Mouse (Mus musculus) granulocyte monocyte progenitor cell, adult 5-6 weeks (primary cell): ENCODE results near the gene Gm17535. TPM values are rescaled to one million over a fixed set of nuclear protein-coding genes. Genes with fewer than 3 reads are reported as not detected.
"Not testable (repeated sequence)": the region's sequence is repeated elsewhere in the genome, so short reads cannot be mapped to it uniquely, and the experiment has no call there.

ENCODE experiments used
- ATAC-seq: replicated peaks from 2 replicates; pipeline ENCODE4 v1.8.0; 2016; ENCODE audit warnings: mild to moderate bottlenecking, moderate TSS enrichment, inconsistent platforms; ENCODE audit not compliant: poor library complexity, severe bottlenecking
- total RNA-seq, 2 experiments: library from RNA; stranded (forward) in 1 of 2; stranded (reverse) in 1 of 2; fragments of 200-712, 200-1000 nt in 1 of 2; fragments of >200 nt in 1 of 2; fragmentation: Nextera tagmentation in 1 of 2; gene quantifications; 2 replicates each; pipeline ENCODE4 v1.2.3; 2014 to 2017

Gene Gm17535
- total RNA-seq, 2 experiments from 2014 or later: not detected

DNA sequence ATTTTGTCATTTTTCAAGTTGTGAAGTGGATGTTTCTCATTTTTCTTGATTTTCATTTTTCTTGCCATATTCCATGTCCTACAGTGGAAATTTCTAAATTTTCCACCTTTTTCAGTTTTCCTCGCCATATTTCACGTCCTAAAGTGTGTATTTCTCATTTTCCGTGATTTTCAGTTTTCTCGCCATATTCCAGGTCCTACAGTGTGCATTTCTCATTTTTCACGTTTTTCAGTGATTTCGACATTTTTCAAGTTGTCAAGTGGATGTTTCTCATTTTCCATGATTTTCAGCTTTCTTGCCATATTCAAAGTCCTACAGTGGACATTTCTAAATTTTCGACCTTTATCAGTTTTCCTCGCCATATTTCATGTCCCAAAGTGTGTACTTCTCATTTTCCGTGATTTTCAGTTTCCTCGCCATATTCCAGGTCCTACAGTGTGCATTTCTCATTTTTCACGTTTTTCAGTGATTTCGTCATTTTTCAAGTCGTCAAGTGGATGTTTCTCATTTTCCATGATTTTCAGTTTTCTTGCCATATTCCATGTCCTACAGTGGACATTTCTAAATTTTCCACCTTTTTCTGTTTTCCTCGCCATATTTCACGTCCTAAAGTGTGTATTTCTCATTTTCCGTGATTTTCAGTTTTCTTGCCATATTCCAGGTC, 10.3 kb upstream of the Gm17535 start:
- ATAC-seq: not testable (repeated sequence)

DNA sequence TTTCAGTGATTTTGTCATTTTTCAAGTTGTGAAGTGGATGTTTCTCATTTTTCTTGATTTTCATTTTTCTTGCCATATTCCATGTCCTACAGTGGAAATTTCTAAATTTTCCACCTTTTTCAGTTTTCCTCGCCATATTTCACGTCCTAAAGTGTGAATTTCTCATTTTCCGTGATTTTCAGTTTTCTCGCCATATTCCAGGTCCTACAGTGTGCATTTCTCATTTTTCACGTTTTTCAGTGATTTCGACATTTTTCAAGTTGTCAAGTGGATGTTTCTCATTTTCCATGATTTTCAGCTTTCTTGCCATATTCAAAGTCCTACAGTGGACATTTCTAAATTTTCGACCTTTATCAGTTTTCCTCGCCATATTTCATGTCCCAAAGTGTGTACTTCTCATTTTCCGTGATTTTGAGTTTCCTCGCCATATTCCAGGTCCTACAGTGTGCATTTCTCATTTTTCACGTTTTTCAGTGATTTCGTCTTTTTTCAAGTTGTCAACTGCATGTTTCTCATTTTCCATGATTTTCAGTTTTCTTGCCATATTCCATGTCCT, 9.4 kb upstream of the Gm17535 start, which contains the start of gene Gm10717:
Gene Gm10717, plus strand, starts transcription at position 506 of the 556 bp plus-strand sequence.
- ATAC-seq: not testable (repeated sequence)

DNA sequence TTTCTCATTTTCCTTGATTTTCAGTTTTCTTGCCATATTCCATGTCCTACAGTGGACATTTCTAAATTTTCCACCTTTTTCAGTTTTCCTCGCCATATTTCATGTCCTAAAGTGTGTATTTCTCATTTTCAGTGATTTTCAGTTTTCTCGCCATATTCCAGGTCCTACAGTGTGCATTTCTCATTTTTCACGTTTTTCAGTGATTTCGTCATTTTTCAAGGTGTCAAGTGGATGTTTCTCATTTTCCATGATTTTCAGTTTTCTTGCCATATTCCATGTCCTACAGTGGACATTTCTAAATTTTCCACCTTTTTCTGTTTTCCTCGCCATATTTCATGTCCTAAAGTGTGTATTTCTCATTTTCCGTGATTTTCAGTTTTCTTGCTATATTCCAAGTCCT, 8.7 kb upstream of the Gm17535 start:
- ATAC-seq: not testable (repeated sequence)

DNA sequence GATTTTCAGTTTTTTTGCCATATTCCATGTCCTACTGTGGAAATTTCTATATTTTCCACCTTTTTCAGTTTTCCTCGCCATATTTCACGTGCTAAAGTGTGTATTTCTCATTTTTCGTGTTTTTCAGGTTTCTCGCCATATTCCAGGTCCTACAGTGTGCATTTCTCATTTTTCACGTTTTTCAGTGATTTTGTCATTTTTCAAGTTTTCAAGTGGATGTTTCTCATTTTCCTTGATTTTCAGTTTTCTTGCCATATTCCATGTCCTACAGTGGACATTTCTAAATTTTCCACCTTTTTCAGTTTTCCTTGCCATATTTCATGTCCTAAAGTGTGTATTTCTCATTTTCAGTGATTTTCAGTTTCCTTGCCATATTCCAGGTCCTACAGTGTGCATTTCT, 8.3 kb upstream of the Gm17535 start:
- not testable (repeated sequence) for ATAC-seq

DNA sequence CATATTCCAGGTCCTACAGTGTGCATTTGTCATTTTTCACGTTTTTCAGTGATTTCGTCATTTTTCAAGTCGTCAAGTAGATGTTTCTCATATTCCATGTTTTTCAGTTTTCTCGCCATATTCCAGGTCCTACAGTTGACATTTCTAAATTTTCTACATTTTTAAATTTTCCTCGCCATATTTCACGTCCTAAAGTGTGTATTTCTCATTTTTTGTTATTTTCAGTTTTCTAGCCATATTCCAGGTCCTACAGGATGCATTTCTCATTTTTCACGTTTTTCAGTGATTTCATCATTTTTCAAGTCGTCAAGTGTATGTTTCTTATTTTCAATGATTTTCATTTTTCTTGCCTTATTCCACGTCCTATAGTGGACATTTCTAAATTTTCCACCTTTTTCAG, 7.7 kb upstream of the Gm17535 start:
- ATAC-seq: not testable (repeated sequence)

DNA sequence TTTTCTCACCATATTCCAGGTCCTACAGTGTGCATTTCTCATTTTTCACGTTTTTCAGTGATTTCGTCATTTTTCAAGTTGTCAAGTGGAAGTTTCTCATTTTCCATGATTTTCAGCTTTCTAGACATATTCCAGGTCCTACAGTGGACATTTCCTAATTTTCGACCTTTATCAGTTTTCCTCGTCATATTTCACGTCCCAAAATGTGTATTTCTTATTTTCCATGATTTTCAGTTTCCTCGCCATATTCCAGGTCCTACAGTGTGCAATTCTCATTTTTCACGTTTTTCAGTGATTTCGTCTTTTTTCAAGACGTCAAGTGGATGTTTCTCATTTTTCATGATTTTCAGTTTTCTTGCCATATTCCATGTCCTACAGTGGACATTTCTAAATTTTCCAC, 7.2 kb upstream of the Gm17535 start:
- ATAC-seq: not testable (repeated sequence)

DNA sequence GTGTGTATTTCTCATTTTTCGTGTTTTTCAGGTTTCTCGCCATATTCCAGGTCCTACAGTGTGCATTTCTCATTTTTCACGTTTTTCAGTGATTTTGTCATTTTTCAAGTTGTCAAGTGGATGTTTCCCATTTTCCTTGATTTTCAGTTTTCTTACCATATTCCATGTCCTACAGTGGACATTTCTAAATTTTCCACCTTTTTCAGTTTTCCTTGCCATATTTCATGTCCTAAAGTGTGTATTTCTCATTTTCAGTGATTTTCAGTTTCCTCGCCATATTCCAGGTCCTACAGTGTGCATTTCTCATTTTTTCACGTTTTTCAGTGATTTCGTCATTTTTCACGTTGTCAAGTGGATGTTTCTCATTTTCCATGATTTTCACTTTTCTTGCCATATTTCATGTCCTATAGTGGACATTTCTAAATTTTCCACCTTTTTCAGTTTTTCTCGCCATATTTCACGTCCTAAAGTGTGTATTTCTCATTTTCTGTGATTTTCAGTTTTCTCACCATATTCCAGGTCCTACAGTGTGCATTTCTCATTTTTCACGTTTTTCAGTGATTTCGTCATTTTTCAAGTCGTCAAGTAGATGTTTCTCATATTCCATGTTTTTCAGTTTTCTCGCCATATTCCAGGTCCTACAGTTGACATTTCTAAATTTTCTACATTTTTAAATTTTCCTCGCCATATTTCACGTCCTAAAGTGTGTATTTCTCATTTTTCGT, 5.0 kb upstream of the Gm17535 start:
- ATAC-seq: not testable (repeated sequence)

DNA sequence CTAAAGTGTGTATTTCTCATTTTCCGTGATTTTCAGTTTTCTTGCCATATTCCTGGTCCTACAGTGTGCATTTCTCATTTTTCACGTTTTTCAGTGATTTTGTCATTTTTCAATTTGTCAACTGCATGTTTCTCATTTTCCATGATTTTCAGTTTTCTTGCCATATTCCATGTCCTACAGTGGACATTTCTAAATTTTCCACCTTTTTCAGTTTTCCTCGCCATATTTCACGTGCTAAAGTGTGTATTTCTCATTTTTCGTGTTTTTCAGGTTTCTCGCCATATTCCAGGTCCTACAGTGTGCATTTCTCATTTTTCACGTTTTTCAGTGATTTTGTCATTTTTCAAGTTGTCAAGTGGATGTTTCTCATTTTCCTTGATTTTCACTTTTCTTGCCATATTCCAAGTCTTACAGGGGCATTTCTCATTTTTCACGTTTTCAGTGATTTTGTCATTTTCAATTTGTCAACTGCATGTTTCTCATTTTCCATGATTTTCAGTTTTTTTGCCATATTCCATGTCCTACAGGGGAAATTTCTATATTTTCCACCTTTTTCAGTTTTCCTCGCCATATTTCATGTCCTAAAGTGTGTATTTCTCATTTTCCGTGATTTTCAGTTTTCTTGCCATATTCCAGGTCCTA, 3.6 kb upstream of the Gm17535 start:
- not testable (repeated sequence) for ATAC-seq

DNA sequence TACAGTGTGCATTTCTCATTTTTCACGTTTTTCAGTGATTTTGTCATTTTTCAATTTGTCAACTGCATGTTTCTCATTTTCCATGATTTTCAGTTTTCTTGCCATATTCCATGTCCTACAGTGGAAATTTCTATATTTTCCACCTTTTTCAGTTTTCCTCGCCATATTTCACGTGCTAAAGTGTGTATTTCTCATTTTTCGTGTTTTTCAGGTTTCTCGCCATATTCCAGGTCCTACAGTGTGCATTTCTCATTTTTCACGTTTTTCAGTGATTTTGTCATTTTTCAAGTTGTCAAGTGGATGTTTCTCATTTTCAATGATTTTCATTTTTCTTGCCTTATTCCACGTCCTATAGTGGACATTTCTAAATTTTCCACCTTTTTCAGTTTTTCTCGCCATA, 2.2 kb downstream of the Gm17535 start, which contains the start of gene Gm10715:
Gene Gm10715, plus strand, starts transcription at position 301 of the 400 bp plus-strand sequence.
- ATAC-seq: not testable (repeated sequence)

DNA sequence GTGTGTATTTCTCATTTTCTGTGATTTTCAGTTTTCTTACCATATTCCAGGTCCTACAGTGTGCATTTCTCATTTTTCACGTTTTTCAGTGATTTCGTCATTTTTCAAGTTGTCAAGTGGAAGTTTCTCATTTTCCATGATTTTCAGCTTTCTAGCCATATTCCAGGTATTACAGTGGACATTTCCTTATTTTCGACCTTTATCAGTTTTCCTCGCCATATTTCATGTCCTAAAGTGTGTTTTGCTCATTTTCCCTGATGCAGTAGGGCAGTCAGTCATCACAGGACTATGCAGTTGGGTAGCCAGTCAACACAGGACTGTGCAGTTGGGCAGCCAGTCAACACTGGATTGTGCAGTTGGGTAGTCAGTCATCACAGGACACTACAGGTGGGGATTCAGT, 3.8 kb downstream of the Gm17535 start:
- ATAC-seq: not testable (repeated sequence)

Other genes with a start within 250 kb of the Gm17535 start
- gene Gm10722, start 33.7 kb upstream of the Gm17535 start, total RNA-seq (2014; fragmentation: Nextera tagmentation): not detected in 2 replicates
- gene Gm10722, start 33.7 kb upstream of the Gm17535 start, total RNA-seq (2017): not detected in 2 replicates
- gene Gm11168, start 31.3 kb upstream of the Gm17535 start, total RNA-seq (2014; fragmentation: Nextera tagmentation): not detected in 2 replicates
- gene Gm11168, start 31.3 kb upstream of the Gm17535 start, total RNA-seq (2017): not detected in 2 replicates
- gene Gm10721, start 21.5 kb upstream of the Gm17535 start, total RNA-seq (2014; fragmentation: Nextera tagmentation): 0.80 TPM in 1 of 2 replicates, not detected in the other
- gene Gm10721, start 21.5 kb upstream of the Gm17535 start, total RNA-seq (2017): not detected in 2 replicates
- not detected in 2 replicates for gene Gm10720, start 18.9 kb upstream of the Gm17535 start, total RNA-seq (2014; fragmentation: Nextera tagmentation)
- not detected in 2 replicates for gene Gm10720, start 18.9 kb upstream of the Gm17535 start, total RNA-seq (2017)
- 1.2 and 4.6 TPM in 2 replicates for gene Gm10719, start 17.2 kb upstream of the Gm17535 start, total RNA-seq (2014; fragmentation: Nextera tagmentation)
- not detected in 2 replicates for gene Gm10719, start 17.2 kb upstream of the Gm17535 start, total RNA-seq (2017)
- 4.0 TPM in 1 of 2 replicates, not detected in the other for gene Gm10718, start 11.1 kb upstream of the Gm17535 start, total RNA-seq (2014; fragmentation: Nextera tagmentation)
- not detected in 2 replicates for gene Gm10718, start 11.1 kb upstream of the Gm17535 start, total RNA-seq (2017)
- 2.0 TPM in 1 of 2 replicates, not detected in the other for gene Gm10717, start 9.2 kb upstream of the Gm17535 start, total RNA-seq (2014; fragmentation: Nextera tagmentation)
- not detected in 2 replicates for gene Gm10717, start 9.2 kb upstream of the Gm17535 start, total RNA-seq (2017)
- gene Gm10715, start 2.3 kb downstream of the Gm17535 start, total RNA-seq (2014; fragmentation: Nextera tagmentation): 1.1 TPM in 1 of 2 replicates, not detected in the other
- not detected in 2 replicates for gene Gm10715, start 2.3 kb downstream of the Gm17535 start, total RNA-seq (2017)